Mouse (Mus musculus): ENCODE data around the gene Xylt2.
"Not testable (repeated sequence)": the region's sequence is repeated elsewhere in the genome, so short reads cannot be mapped to it uniquely, and the experiment has no call there.

Gene Xylt2

GRCm38 (mm10) chr11:94676754-94677606 is at the start of gene Xylt2:
TSS of gene Xylt2 (minus strand) at chr11:94677515.
- peak; percentile 87 to 91 for DNase-seq (ENCODE audit: low read depth in 2 of 2, low spot score in 2 of 2)

GRCm38 (mm10) chr11:94719216-94719615 is 41.9 kb upstream of the Xylt2 start:
- no peak for DNase-seq (ENCODE audit: low read depth in 2 of 2, low spot score in 2 of 2)

GRCm38 (mm10) chr11:94718113-94718909 is 41.0 kb upstream of the Xylt2 start:
- DNase-seq (ENCODE audit: low read depth in 2 of 2, low spot score in 2 of 2), result no peak

GRCm38 (mm10) chr11:94717239-94717638 is 39.9 kb upstream of the Xylt2 start:
- no peak for DNase-seq (ENCODE audit: low read depth in 2 of 2, low spot score in 2 of 2)

- peak; percentile 14 to 38 for DNase-seq (ENCODE audit: low read depth in 2 of 2, low spot score in 2 of 2)
Measured at GRCm38 (mm10) chr11:94716754-94717153, 39.4 kb upstream of the Xylt2 start.

GRCm38 (mm10) chr11:94715622-94716021 is 38.3 kb upstream of the Xylt2 start:
- DNase-seq (ENCODE audit: low read depth in 2 of 2, low spot score in 2 of 2), result no peak

GRCm38 (mm10) chr11:94713246-94713860 is 36.0 kb upstream of the Xylt2 start:
- DNase-seq (ENCODE audit: low read depth in 2 of 2, low spot score in 2 of 2), result no peak

GRCm38 (mm10) chr11:94704472-94704871 is 27.2 kb upstream of the Xylt2 start, which contains the start of gene Gm11541:
TSS of gene Gm11541 (minus strand) at chr11:94704499.
- DNase-seq (ENCODE audit: low read depth in 2 of 2, low spot score in 2 of 2), result no peak

- DNase-seq (ENCODE audit: low read depth in 2 of 2, low spot score in 2 of 2), result peak; percentile 6 to 41
Measured at GRCm38 (mm10) chr11:94704020-94704419, 26.7 kb upstream of the Xylt2 start.

- DNase-seq (ENCODE audit: low read depth in 2 of 2, low spot score in 2 of 2), result no peak
Measured at GRCm38 (mm10) chr11:94702216-94702610, 24.9 kb upstream of the Xylt2 start.

- DNase-seq (ENCODE audit: low read depth in 2 of 2, low spot score in 2 of 2), result no peak
Measured at GRCm38 (mm10) chr11:94701401-94702215, 24.3 kb upstream of the Xylt2 start.

GRCm38 (mm10) chr11:94699399-94699798 is 22.1 kb upstream of the Xylt2 start:
- DNase-seq (ENCODE audit: low read depth in 2 of 2, low spot score in 2 of 2), result no peak

GRCm38 (mm10) chr11:94697703-94698464 is 20.6 kb upstream of the Xylt2 start:
- peak; percentile 57 to 73 for DNase-seq (ENCODE audit: low read depth in 2 of 2, low spot score in 2 of 2)

- peak in 1 of 2 experiments; percentile 56 for DNase-seq (ENCODE audit: low read depth in 2 of 2, low spot score in 2 of 2)
Measured at GRCm38 (mm10) chr11:94697140-94697539, 19.8 kb upstream of the Xylt2 start.

GRCm38 (mm10) chr11:94695508-94695907 is 18.2 kb upstream of the Xylt2 start:
- no peak for DNase-seq (ENCODE audit: low read depth in 2 of 2, low spot score in 2 of 2)

GRCm38 (mm10) chr11:94692502-94692901 is 15.2 kb upstream of the Xylt2 start:
- DNase-seq (ENCODE audit: low read depth in 2 of 2, low spot score in 2 of 2), result not testable (repeated sequence)

- DNase-seq (ENCODE audit: low read depth in 2 of 2, low spot score in 2 of 2), result no peak
Measured at GRCm38 (mm10) chr11:94687178-94687577, 9.9 kb upstream of the Xylt2 start.

- no peak for DNase-seq (ENCODE audit: low read depth in 2 of 2, low spot score in 2 of 2)
Measured at GRCm38 (mm10) chr11:94682427-94682826, 5.1 kb upstream of the Xylt2 start.

GRCm38 (mm10) chr11:94681640-94682039 is 4.3 kb upstream of the Xylt2 start:
- DNase-seq (ENCODE audit: low read depth in 2 of 2, low spot score in 2 of 2), result no peak

GRCm38 (mm10) chr11:94680639-94681038 is 3.3 kb upstream of the Xylt2 start:
- no peak for DNase-seq (ENCODE audit: low read depth in 2 of 2, low spot score in 2 of 2)
